Mouse (Mus musculus) erythroblast, embryonic 14.5 days (primary cell): ENCODE results near the gene Hist2h2aa2.

Source experiments
- GATA1 ChIP-seq: IDR thresholded peaks from 2 replicates; pipeline ENCODE4 v1.6.1; 2012; ENCODE audit warnings: low read length, inconsistent platforms, mixed read lengths
- TAL1 ChIP-seq: IDR thresholded peaks from 3 replicates; pipeline ENCODE4 v1.6.1; 2012; ENCODE audit warnings: low read length, inconsistent platforms, mixed read lengths

GRCm38 (mm10) chr3:96199731-96200130 lies 40.3 kb downstream of the Hist2h2aa2 start:
- TF ChIP-seq TAL1 (no peak), GATA1 (no peak)
